Mouse (Mus musculus) hindbrain, postnatal 0 days (tissue): Measurements from ENCODE around the gene Pip5k1a. TPM values are rescaled to one million over a fixed set of nuclear protein-coding genes. Genes with fewer than 3 reads are reported as not detected.

ENCODE experiments used
- ATAC-seq: fragments of 200-750 bp; cut with Nextera tagmentation; 2 replicates; pipeline ENCODE4 v1.8.0; 2017; ENCODE audit warnings: mild to moderate bottlenecking, moderate TSS enrichment, moderate library complexity
- DNase-seq: peaks from one replicate; pipeline ENCODE4 v3.0.0-alpha.2; 2015; ENCODE audit warnings: low spot score
- H3K27ac ChIP-seq: fragments of 300-500 bp; sonication (generic); 2 replicates; pipeline ENCODE4 v1.5.1; 2014; ENCODE audit warnings: mild to moderate bottlenecking
- H3K27me3 ChIP-seq: fragments of 300-500 bp; sonication (generic); 2 replicates; pipeline ENCODE4 v1.6.1; 2014; ENCODE audit warnings: low read length, mixed read lengths; ENCODE audit not compliant: insufficient read depth
- H3K36me3 ChIP-seq: fragments of 300-500 bp; sonication (generic); 2 replicates; pipeline ENCODE4 v1.6.1; 2014; ENCODE audit warnings: low read length, mixed read lengths; ENCODE audit not compliant: insufficient read depth
- H3K4me1 ChIP-seq: fragments of 300-500 bp; sonication (generic); 2 replicates; pipeline ENCODE4 v1.6.1; 2014; ENCODE audit warnings: antibody characterized with exemption, low read length, mixed read lengths; ENCODE audit not compliant: insufficient read depth
- H3K4me2 ChIP-seq: fragments of 300-500 bp; sonication (generic); 2 replicates; pipeline ENCODE4 v1.6.1; 2014; ENCODE audit warnings: low read depth, mild to moderate bottlenecking, low read length, moderate library complexity, mixed read lengths
- H3K4me3 ChIP-seq: fragments of 300-500 bp; sonication (generic); 2 replicates; pipeline ENCODE4 v1.5.1; 2014; ENCODE audit warnings: low read length
- H3K9ac ChIP-seq: fragments of 300-500 bp; sonication (generic); replicated peaks from 2 replicates; pipeline ENCODE4 v1.6.1; 2014; ENCODE audit warnings: mild to moderate bottlenecking, low read length, moderate library complexity, mixed read lengths
- H3K9me3 ChIP-seq: fragments of 300-500 bp; sonication (generic); 2 replicates; pipeline ENCODE4 v1.6.1; 2016; ENCODE audit warnings: low read length, mixed read lengths
- CTCF ChIP-seq: IDR thresholded peaks from 2 replicates; pipeline ENCODE4 v1.5.1; 2016; ENCODE audit warnings: antibody characterized with exemption, control low read depth, low read depth
- whole genome bisulfite sequencing: fragments of 180-500 bp; shearing (Covaris S2); extraction: QIAGEN DNeasy Blood & Tissue Kit; methylation state at CpG from one replicate; pipeline ENCODE4 v1.1.7; 2014; 5-methylcytosine and 5-hydroxymethylcytosine counted together
- polyA plus RNA-seq: library from polyadenylated mRNA; unstranded; fragments of >200 nt; fragmentation: Nextera tagmentation; extraction: Ambion mirVana; gene quantifications from 2 replicates; pipeline ENCODE4 v1.2.1, GENCODE M21; 2015
- total RNA-seq: library from RNA; depleted of rRNA; stranded (reverse); fragments of >200 nt; gene quantifications from 2 replicates; pipeline ENCODE4 v1.2.3, GENCODE M21; 2014

Gene Pip5k1a
- total and polyA plus RNA-seq, 2 experiments from 2014 or later = 12.4 to 18.5 TPM

DNA sequence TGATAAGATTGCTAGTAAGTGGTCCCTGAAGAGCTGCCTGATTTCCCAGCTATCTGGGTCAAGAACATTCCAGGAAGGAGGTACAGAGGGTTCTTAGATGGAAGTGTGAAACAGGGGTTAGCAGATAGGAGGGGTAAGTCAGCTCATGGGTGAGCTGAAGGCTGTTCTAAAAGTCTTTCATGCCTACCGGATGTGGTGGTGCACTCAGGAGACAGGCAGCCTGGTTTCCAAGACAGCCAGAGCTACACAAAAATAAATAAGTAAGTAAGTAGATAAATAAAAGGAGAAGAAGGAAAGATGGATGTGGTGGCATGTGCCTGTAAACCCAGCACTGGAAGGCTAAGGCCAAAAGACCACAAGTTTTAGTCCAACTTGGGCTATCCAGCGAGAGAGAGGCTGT lies 88.0 kb downstream of the Pip5k1a start:
- H3K36me3 ChIP-seq = no peaks in the 10 kb centered on the region
- TF ChIP-seq CTCF = no peak
- 90% methylated on average over 2 of the region's 2 CpGs for WGBS
- peaks cover under 1% of the 10 kb centered on the region for H3K4me1 ChIP-seq
- H3K4me2 ChIP-seq = no peak overlapping the region
- no peak for ATAC-seq
- DNase-seq = no peak
- no peak overlapping the region for H3K9ac ChIP-seq
- no peaks in the 10 kb centered on the region for H3K27me3 ChIP-seq
- H3K4me3 ChIP-seq = no peak overlapping the region
- no peaks in the 10 kb centered on the region for H3K9me3 ChIP-seq
- H3K27ac ChIP-seq = no peak overlapping the region

DNA sequence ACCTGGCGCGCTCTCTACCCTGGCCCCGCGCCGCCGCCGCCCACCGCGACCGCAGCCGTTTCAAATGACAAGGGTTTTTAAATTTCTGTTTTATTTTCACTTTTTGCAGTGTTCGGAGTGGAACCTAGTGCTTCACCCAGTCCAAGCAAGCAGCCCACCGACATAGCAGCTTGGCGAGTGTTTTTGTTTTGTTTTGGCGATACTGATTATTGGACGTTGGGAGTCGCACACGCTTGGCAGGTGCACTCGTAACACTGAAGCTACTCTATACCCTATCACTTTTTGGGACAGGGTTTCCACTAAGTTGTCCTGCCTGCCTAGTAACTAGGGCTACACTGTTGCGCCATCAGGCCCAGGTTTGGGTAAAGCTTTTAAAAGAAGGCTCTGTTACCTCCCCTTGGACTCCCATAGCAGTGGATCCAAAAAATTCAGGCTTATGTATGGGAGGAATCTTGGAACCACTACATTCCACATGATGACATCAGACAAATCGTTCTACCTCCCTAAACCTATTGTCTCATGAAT lies 90.1 kb downstream of the Pip5k1a start:
- Histone ChIP-seq H3K4me3 (peak overlapping the region; percentile 83), H3K36me3 (peaks cover 7% of the 10 kb centered on the region), H3K4me2 (peak overlapping the region; percentile 95), H3K9me3 (no peaks in the 10 kb centered on the region), H3K4me1 (peaks cover 7% of the 10 kb centered on the region), H3K9ac (peak overlapping the region; percentile 66), H3K27me3 (no peaks in the 10 kb centered on the region), H3K27ac (peak overlapping the region; percentile 95)
- no peak for TF ChIP-seq CTCF
- 4% methylated on average over 21 of the region's 21 CpGs for WGBS
- ATAC-seq (no peak), DNase-seq (no peak)

- no peak for TF ChIP-seq CTCF
- H3K4me1 ChIP-seq = peaks cover 7% of the 10 kb centered on the region
- under 1% methylated on average over 36 of the region's 40 CpGs for WGBS
Observed at GRCm38 (mm10) chr3:95015891-95016531, 90.7 kb downstream of the Pip5k1a start.

GRCm38 (mm10) chr3:95015337-95015872 lies 91.3 kb downstream of the Pip5k1a start, which contains the start of gene Zfp687:
Gene Zfp687, minus strand, starts transcription at chr3:95015448.
- H3K27me3 ChIP-seq = no peaks in the 10 kb centered on the region
- under 1% methylated on average over 31 of the region's 37 CpGs for WGBS
- ATAC-seq = peak; percentile 98
- no peak for TF ChIP-seq CTCF
- peak within 1 kb of the TSS; percentile 83 for H3K4me3 ChIP-seq
- peaks cover 7% of the 10 kb centered on the region for H3K4me1 ChIP-seq
- H3K27ac ChIP-seq = peak within 1 kb of the TSS; percentile 95
- no peaks in the 10 kb centered on the region for H3K9me3 ChIP-seq
- H3K4me2 ChIP-seq = peak within 1 kb of the TSS; percentile 95
- H3K9ac ChIP-seq = peak within 1 kb of the TSS; percentile 81
- peaks cover 18% of the 10 kb centered on the region for H3K36me3 ChIP-seq
- DNase-seq = peak; percentile 99

More at GRCm38 (mm10) chr3:95015891-95016531, 90.7 kb downstream of the Pip5k1a start:
- Histone ChIP-seq H3K4me2 (peak overlapping the region; percentile 95), H3K9me3 (no peaks in the 10 kb centered on the region), H3K9ac (peak overlapping the region; percentile 66), H3K27ac (peak overlapping the region; percentile 95), H3K36me3 (peaks cover 12% of the 10 kb centered on the region), H3K27me3 (no peaks in the 10 kb centered on the region), H3K4me3 (peak overlapping the region; percentile 83)
- ATAC-seq = peak; percentile 82
- DNase-seq = peak; percentile 93

DNA sequence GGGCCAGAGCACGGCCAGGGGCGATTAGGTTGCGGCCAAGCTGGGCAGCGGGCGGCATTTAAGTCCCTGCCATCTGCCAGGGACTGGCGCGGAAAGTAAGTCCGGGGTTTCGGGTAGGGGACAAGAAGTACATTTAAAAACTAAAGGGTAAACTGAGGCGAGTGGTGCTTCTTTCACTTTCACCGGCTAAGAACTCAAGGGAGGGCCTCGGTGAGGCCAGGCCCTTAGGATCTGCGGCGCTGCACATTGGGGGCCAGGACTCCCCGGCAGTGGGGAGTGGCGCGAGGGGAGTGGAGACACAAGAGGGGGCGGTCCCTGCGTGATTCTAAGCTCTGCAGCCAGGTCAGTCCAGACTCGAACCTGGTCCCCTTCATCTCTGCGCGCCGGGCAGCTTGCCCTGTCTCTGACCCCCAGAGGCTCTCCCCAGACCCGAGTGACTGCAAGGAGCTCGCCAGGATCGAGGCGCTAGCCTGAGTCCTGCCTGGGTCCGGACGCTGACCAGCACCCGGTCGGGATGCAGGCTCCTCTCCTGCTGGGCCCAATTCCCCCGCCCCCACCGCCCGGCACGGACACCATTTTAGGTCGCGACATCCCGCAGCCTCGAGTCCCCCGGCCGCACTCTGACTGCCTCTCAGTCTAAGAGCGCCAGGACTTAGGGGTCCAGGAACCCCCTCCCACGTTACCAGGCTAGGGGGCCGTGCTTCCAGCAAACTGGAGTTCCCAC lies 92.1 kb downstream of the Pip5k1a start:
- H3K27ac ChIP-seq = peak overlapping the region; percentile 95
- peak; percentile 46 for DNase-seq
- ATAC-seq = peak; percentile 0
- peak overlapping the region; percentile 81 for H3K9ac ChIP-seq
- peak overlapping the region; percentile 83 for H3K4me3 ChIP-seq
- no peaks in the 10 kb centered on the region for H3K27me3 ChIP-seq
- peak overlapping the region; percentile 95 for H3K4me2 ChIP-seq
- no peaks in the 10 kb centered on the region for H3K9me3 ChIP-seq
- H3K4me1 ChIP-seq = peaks cover 7% of the 10 kb centered on the region
- WGBS = under 1% methylated on average over 41 of the region's 44 CpGs
- H3K36me3 ChIP-seq = peaks cover 22% of the 10 kb centered on the region
- no peak for TF ChIP-seq CTCF

- peak overlapping the region; percentile 81 for H3K9ac ChIP-seq
- peak overlapping the region; percentile 95 for H3K4me2 ChIP-seq
- whole genome bisulfite sequencing = 13% methylated on average over 13 of the region's 13 CpGs
- DNase-seq (no peak), ATAC-seq (no peak)
- peak overlapping the region; percentile 95 for H3K27ac ChIP-seq
- H3K4me3 ChIP-seq = peak overlapping the region; percentile 83
- peaks cover 7% of the 10 kb centered on the region for H3K4me1 ChIP-seq
- 0 out of 2 replicates have a peak, but pooled peaks have one; percentile 24 for TF ChIP-seq CTCF
- no peaks in the 10 kb centered on the region for H3K27me3 ChIP-seq
- peaks cover 27% of the 10 kb centered on the region for H3K36me3 ChIP-seq
- H3K9me3 ChIP-seq = no peaks in the 10 kb centered on the region
Observed at GRCm38 (mm10) chr3:95013699-95014427, 92.9 kb downstream of the Pip5k1a start.
